Mouse (Mus musculus): ENCODE data around the gene Smco2.

The Smco2 gene

GRCm38 (mm10) chr6:146850050-146850449, at the start of gene Smco2:
Smco2 (plus strand) TSS chr6:146850104.
- in situ Hi-C loops (cut with MboI; ENCODE audit: low sequenced_read_pairs), result no loop called here

GRCm38 (mm10) chr6:146809991-146810390, 39.9 kb upstream of the Smco2 start:
- in situ Hi-C loops (cut with MboI; ENCODE audit: low sequenced_read_pairs), result no loop called here

DNA sequence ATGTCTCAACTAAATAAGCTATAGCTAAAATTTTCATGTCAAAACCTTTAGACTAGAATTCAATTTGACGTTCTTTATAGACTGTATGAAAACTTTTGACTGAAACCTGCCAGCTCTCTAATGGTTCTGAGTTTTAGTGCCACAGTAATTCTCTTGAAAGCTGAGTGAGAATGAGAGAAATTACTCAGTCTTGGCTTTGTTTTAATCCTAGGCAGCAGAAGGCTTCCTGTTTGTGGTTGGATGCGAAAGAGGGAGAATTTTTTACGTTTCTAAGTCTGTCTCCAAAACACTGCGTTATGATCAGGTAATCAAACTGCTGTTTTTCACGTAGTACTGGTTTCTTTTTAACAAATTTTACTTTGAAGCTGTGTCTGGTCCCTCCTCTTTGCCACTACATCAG, 36.9 kb upstream of the Smco2 start:
- in situ Hi-C loops (cut with MboI; ENCODE audit: low sequenced_read_pairs), result no loop called here

- in situ Hi-C loops (cut with MboI; ENCODE audit: low sequenced_read_pairs), result no loop called here
Observed at GRCm38 (mm10) chr6:146820177-146820965, 29.5 kb upstream of the Smco2 start.

DNA sequence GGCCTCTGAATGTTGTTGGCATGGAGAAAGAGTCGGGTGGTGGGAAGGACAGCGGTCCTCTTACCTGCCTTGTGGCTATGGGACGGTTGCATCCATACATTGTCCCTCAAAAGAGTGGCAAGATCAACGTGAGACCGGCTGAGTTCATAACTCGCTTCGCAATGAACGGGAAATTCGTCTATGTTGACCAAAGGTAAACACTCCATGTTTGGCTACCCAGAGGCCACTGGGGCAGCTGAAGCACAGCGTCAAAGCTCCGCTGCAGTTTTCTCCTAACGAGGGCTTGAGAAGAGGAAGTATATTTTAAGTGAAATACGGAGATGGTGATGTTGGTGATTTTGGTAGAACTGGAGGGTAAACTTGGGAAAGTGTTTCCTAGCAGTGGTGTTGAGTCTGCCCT, 27.9 kb upstream of the Smco2 start:
- in situ Hi-C loops (cut with MboI; ENCODE audit: low sequenced_read_pairs), result no loop called here

DNA sequence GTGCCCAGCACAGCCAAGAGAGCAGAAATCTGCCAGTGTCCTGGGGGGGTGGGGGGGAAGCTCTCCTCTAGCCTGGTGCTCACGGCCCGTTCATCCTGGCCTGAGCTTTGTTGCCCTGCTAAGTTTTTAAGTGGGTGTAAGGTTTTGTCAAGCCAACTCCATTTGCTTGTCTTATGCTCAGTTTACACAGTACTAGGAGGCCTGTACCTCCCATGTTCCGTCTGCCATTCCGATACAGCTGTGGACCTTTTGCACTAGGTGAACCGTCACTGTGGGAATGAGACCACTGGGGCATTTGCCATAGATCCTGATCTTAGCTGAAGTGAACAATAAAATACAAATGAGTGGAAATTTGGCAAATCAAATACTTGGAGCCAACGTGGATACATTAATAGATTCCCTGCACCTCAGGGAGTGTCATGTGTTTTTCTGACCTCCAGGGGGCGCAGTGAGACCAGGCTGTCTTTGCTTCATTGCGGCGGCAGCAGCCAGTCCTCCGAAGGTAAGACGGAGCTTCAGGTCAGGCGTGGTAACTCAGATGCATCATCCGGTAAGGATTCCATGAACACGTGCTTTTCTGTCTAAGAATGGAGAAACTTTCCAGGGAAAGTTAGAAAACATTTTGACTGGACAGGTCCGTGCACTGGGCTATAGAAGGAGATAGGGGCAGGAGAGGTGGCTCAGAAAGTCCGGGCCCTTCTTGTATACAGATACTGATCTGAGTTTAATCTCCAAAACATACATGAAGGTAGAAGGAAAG, 25.0 kb upstream of the Smco2 start:
- in situ Hi-C loops (cut with MboI; ENCODE audit: low sequenced_read_pairs), result no loop called here

GRCm38 (mm10) chr6:146825487-146825773, 24.5 kb upstream of the Smco2 start:
- in situ Hi-C loops (cut with MboI; ENCODE audit: low sequenced_read_pairs), result no loop called here

- in situ Hi-C loops (cut with MboI; ENCODE audit: low sequenced_read_pairs), result no loop called here
Observed at GRCm38 (mm10) chr6:146831320-146831719, 18.6 kb upstream of the Smco2 start.

DNA sequence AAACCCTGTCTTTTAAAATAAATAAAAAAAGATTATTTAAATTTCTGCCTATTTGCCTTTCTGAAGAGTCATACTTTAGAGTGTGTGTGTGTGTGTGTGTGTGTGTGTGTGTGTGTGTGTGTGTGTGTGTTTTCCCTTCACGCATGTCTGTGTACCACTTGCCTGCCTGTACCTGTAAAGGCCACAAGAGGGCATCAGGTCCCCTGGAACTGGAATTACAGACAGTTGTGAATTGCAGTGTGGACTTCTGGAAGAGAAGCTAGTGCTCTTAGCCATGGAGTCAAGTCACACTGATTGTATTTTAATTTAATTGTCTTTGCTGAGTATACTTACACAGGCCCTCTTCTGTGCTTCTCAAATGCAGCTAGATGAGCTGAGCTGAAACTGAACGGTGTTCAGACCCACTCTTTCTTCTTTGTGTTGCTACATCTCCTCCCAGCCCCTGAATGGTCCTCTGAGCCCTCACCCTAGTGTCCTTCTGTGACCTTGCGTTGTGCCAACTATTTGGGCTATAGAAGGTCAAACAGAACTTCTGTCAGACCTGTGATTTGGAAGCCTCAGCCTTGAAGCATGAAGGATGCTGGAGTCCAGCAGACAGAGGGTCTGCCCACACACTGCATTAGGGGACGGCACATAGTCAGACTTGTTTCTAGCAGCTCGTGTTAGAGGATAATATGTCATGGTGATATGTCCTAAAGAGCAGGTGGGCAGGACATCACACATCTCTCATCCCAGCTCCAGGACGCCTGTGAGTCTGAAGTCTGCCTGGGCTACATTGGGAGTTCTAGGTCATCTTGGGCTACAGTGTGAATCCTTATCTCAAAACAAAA, 16.2 kb upstream of the Smco2 start:
- in situ Hi-C loops (cut with MboI; ENCODE audit: low sequenced_read_pairs), result no loop called here

GRCm38 (mm10) chr6:146834342-146834741, 15.6 kb upstream of the Smco2 start:
- in situ Hi-C loops (cut with MboI; ENCODE audit: low sequenced_read_pairs), result no loop called here

GRCm38 (mm10) chr6:146835784-146836183, 14.1 kb upstream of the Smco2 start:
- in situ Hi-C loops (cut with MboI; ENCODE audit: low sequenced_read_pairs), result loop anchor here (5.0 kb wide), 1 partner anchor 147 kb away; no protein-coding TSS in a partner anchor

DNA sequence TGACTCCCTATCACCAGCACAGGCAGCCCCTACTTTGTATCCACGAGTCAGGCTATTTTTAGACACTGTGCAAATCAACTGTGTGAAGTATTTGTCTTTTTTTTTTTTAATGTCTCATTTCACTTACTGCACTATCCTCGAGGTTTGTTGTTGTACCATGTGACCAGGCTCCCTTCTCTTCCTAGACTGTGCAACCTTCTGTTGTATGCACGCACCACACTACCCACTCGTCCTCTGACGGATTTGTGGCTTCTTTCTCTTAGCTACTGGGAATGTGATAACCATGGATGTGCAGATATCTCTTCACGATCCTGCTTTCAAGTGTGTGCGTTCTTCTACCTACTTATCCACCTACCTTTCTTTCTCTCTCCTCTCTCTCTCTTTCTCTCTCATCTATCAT, 12.6 kb upstream of the Smco2 start:
- in situ Hi-C loops (cut with MboI; ENCODE audit: low sequenced_read_pairs), result loop anchor here (5.0 kb wide), 1 partner anchor 145 kb away; no protein-coding TSS in a partner anchor

- in situ Hi-C loops (cut with MboI; ENCODE audit: low sequenced_read_pairs), result loop anchor here (5.0 kb wide), 1 partner anchor 144 kb away; no protein-coding TSS in a partner anchor
Observed at GRCm38 (mm10) chr6:146838366-146838765, 11.5 kb upstream of the Smco2 start.

DNA sequence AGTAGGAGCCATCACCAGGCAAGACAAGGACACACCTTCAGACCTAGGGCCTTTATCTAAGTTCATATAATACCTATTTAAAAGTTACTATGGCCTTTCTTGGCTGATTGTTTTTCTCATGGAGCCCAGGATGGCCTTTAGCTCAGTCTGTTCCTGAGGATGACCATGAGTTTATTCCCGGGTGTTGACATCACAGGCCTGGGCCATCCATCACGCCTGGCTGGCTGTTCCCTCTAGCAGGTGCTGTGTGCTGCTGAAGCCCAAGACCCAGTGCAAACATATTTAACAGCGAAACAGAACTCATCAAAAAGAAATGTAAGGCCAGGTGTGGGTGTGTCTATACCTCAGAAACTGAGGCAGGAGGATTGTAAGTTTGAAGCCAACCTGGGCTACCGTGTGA, 11.0 kb upstream of the Smco2 start:
- in situ Hi-C loops (cut with MboI; ENCODE audit: low sequenced_read_pairs), result loop anchor here (5.0 kb wide), 1 partner anchor 143 kb away; no protein-coding TSS in a partner anchor

- in situ Hi-C loops (cut with MboI; ENCODE audit: low sequenced_read_pairs), result no loop called here
Observed at GRCm38 (mm10) chr6:146844867-146845266, 5.0 kb upstream of the Smco2 start.

GRCm38 (mm10) chr6:146845347-146845746, 4.6 kb upstream of the Smco2 start:
- in situ Hi-C loops (cut with MboI; ENCODE audit: low sequenced_read_pairs), result no loop called here

DNA sequence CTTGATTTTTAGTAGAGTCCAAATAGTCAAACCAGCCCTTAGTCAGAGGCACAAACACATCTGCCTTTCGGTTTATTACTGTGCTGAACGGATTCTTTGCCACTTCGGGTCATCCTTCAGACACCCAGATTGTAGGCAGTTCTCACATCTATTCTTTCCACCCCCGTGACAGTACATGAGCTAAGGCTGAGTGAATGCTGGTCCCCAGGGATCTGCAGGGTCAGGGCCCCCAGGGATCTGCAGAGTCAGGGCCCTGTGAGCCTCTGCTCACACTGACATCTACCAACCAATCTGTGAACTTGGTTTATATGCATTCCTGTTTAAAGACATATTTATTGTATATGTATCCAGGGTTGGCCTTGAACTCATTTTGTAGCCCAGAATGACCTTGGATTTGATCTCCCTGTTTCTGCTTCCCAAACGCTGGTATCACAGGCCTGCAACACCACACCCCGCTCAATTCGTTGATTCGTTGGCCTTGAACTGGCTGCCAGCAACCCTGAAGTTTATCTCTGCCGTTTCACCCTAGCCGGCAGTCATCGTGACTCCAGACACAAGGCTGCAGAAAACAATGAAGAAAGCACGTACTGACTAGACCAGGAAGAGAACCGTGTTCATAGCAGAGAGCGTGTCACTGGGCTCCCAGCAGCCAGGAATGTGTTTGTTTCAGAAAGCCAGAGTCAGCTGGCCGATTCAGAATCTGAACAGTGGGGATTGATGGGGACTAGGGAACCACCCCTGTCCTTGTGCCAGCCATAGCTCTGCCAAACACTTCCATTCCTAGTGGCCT, 3.7 kb upstream of the Smco2 start:
- in situ Hi-C loops (cut with MboI; ENCODE audit: low sequenced_read_pairs), result no loop called here

GRCm38 (mm10) chr6:146847402-146847801, 2.5 kb upstream of the Smco2 start:
- in situ Hi-C loops (cut with MboI; ENCODE audit: low sequenced_read_pairs), result no loop called here

GRCm38 (mm10) chr6:146848281-146848680, 1.6 kb upstream of the Smco2 start:
- in situ Hi-C loops (cut with MboI; ENCODE audit: low sequenced_read_pairs), result no loop called here

GRCm38 (mm10) chr6:146851916-146852315, 2.0 kb downstream of the Smco2 start:
- in situ Hi-C loops (cut with MboI; ENCODE audit: low sequenced_read_pairs), result no loop called here

Data from CH12F3 (cell line).